Mouse (Mus musculus) kidney, adult 2 months (tissue): ENCODE measurements around the gene Zbtb14.

Experiments
- CTCF ChIP-seq: fragments of 200-500 bp; conservative IDR thresholded peaks from 2 replicates; pipeline ENCODE4 v1.5.1; 2011; ENCODE audit warnings: low read depth, mild to moderate bottlenecking, control low read depth, low read length, moderate library complexity, mixed read lengths; ENCODE audit not compliant: insufficient read depth, insufficient read length
- POLR2A ChIP-seq: fragments of 200-500 bp; IDR thresholded peaks from one replicate; pipeline ENCODE4 v1.6.1; 2011; ENCODE audit warnings: low read depth, low read length, control low read depth

- TF ChIP-seq POLR2A, result no peak
- no peak for TF ChIP-seq CTCF
Observed at GRCm38 (mm10) chr17:69437836-69438235, 55.0 kb downstream of the Zbtb14 start.
